Mouse (Mus musculus) naive thymus-derived CD4-positive, alpha-beta T cell, adult 2 months (primary cell): ENCODE results near the gene Col11a2.

Source experiments
- DNase-seq: peaks from one replicate; pipeline ENCODE4 v3.0.0-alpha.2; 2011; ENCODE audit warnings: low read depth

Gene Col11a2

DNA sequence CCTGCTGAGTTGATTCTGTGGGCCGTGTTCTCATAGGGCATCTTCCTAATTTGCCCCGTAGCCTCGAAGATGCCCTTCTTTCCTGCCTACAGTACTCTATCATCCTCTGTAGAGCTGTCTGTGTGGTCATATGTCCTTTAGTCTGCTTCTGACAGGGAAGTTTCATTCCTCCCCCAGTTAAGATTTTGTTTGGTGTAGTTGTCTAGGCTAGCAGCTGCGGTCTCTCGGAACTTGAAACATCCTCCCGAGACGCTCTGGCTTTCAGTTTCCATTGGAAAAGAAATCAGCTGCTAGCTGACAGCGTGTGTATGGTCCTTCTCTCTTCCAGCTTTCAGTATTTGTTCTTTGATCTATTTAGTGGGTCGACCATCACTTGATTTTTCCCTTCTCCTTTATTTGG is 65.6 kb downstream of the Col11a2 start:
- DNase-seq: peak; percentile 15

DNA sequence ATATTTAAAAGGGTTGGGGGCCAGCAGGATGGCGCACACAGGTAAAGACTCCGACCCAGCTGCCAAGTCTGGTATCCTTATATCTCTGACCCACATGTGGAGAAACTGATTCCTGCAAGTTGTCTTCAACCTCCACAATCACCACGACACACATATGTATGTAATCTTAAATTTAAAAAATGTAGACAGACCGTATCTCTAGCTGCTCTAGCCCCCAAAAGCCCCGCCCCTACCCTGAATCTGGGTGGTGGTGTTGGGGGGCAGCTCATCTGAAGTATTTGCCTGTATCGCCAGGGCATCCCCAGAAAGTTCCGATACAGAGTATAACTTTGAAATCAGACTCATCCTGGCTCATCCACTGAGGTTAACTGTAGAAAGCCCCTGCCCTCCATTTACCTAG is 67.3 kb downstream of the Col11a2 start:
- DNase-seq: no peak

DNA sequence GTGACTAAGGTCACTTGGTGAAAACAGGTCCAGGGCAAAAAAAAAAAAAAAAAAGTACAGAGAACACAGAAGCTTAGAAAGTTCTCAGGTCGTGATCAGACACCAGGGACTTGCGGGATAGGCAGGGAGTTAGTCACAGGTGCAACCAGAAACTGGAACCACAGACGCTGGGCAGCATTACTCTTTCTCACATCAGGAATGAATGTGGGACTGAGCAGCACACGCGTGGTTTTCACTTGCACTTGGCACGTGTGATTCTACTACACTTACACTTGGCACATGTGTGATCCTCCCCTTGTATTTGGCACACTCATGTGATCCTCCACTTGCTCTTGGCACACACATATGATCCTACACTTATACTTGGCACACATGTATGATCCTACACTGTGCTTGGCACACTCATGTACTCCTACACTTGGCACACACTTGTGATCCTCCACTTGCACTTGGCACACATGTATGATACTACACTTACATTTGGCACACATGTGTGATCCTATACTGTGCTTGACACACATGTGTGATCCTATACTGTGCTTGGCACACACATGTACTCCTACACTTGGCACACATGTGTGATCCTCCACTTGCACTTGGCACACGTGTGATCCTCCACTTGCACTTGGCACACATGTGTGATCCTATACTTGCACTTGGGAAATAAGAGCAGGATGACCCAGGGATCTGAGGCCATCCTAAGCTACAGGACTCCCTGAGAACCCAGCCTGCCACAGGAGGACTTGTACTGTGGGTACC is 68.1 kb downstream of the Col11a2 start:
- peak; percentile 22 for DNase-seq

DNA sequence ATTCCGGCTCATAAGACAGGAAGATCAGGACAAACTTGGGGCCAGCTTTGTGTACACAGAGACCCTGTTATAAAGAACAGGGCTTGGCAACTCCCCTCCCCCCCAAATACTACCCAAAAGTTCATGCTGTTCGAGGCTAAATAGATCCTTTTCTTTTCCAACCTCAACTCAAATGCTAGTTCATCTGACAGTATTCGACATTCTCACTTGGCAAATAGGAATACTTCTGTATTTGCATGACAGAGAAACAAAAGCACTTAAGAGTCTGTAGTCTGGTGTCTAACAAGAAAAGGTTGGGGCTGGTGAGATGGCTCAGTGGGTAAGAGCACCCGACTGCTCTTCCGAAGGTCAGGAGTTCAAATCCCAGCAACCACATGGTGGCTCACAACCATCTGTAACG is 69.2 kb downstream of the Col11a2 start:
- DNase-seq: peak; percentile 12

DNA sequence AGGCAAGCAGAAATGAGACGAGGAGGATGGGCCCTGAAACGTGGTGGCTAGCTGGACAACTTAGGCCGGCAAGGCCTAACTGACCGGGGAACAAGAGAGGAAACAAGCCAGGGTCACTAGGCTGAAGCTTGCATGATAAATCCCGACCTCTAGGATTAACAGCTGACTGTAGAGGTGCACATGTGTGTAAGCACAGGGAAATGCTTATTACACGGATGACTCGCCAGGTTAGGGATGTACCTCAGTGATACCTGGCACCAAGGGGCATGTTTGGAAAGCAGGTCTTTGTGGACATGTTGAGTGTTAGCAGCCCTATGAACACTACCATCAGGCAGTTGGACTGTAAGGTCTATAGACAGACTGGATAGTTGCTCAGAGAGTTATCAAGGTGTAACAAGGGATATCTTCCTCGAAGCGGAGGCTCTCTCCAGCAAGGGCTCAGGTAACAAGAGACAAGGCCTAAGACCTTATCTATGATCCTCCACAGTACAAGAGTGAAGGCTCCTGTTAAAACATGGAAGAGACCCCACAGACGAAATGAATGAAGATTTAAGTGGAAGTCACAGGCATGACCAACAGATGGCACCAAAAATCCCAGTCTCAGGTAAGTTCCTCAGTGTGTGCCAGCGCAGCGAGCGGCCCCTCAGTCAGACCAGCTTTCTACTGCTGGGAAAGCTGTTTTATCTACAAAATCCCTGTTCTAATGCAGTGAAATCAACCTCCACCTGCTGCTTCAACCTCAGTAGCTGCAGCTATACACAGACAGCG is 70.0 kb downstream of the Col11a2 start:
- peak; percentile 70 for DNase-seq

DNA sequence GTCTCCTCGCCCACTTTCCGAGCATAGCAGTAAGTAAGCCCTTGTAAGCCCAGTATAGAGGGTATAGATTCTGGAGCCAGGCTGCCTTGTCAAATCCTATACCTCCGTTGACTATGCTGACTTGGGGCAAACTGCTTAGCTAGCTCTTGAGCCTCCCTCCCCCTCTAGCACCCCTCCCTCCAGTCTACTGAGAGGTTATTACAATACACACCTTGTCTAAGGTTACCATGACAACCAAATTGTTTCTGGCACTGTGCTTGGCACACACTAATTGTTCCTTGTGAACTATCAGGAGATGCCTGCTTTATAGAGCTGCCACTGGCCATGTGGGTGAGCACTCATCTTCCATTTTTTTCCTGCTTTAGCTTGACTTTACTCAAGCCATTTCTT is 70.6 kb downstream of the Col11a2 start:
- peak; percentile 54 for DNase-seq

DNA sequence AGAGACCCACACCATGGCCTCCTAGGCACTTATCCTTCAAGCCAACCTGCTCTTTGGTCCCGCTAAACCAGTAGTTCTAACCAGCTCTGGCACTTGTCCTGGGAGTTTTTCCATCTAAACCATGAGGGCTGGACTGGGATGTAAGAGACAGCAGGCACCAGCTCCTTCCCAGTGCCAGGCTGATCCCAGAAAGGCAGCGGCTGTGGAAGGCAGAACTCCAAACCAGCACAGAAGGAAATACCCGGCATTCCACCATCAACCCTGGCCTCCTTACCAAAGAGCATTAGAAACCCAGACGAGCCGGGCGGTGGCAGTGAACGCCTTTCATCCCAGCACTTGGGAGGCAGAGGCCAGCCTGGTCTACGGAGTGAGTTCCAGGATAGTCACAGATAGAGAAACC is 71.1 kb downstream of the Col11a2 start:
- DNase-seq: no peak

DNA sequence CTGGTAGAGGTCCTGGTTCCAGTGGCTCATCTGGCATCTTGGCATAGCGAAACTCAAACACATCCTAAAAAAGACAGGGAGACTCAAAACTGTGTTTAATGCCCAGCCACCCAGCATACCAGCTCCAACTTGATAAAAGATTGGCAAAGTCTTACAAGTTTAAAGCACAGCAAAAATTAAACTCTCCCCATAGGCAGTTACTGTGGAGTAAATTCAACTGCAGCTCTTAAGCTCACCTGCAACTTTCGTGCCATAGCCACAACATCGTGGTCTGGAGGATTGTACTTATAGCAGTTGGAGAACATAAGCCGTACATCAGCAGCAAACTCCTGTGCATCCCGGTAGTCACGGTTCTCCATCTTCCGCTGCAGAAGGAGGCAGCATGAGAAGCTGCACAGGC is 74.9 kb downstream of the Col11a2 start:
- peak; percentile 33 for DNase-seq
